Mouse (Mus musculus) CD4-positive helper T cell, adult 2 months (primary cell): ENCODE data around the gene Sh2d3c.

ENCODE experiments used
- DNase-seq: peaks from one replicate; pipeline ENCODE4 v3.0.0-alpha.2; 2012; ENCODE audit warnings: low read depth, missing footprints, low spot score

Gene Sh2d3c

DNA sequence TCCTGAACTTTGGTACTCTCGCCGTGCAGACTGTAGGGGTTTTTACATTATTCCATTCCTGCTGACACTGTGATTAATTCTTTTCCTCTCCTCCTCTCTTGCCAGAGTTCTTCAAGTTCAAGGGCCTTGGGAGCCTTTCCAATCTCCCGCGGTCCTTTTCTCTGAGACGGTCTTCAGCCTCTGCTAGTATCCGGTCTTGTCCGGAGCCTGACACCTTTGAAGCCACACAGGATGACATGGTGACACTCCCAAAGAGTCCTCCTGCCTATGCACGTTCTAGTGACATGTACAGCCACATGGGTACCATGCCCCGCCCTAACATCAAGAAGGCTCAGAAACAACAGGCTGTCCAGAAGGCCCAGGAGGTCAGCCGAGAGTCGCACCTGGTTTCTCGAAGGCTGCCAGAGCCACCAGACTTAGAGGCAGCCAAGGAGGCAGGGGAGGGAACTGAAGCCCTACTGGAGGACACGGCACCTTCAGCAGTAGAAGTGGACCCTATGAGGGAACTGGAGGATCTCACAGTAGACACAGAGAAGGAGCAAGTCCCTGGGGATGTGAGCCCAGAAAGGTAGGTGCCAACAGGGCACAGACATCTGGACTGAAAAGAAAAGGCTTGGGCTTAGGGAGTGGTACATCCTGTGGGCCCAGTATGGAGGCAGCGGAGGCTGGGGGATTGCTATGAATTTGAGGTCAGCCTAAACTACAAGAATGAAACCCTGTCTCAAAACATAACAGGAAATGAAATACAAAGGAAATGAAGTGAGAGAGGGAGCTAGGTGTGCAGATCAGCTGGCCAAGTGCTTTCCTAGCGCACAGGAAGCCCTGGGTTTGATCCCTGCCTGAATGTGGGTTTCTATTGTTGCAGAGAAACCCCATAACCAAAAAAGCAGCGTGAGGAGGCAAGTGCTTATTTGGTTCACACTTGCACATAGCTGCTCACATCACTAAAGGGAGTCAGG lies 4.3 kb downstream of the Sh2d3c start:
- peak; percentile 87 for DNase-seq

DNA sequence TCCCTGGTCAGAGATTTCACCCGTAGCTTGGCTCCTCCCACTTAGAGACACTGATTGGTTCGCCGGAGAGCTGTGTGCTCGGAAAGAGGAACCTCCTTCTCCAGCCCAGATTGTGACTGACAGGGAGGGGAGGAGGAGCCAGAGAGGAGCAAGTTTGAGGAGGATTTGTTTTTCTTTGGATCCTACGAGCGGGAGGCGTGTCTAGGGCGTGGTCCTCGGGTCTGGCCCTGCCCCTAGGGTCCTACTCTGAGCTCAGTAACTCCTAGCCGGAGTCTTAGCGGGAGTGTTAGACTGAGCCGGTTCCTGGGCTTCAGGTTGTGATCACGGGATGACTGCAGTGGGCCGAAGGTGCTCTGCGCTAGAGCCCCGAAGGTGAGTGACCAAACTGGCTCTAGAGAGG lies 6.6 kb downstream of the Sh2d3c start:
- DNase-seq, result peak; percentile 78

- no peak for DNase-seq
Observed at GRCm38 (mm10) chr2:32728463-32728862, 7.6 kb downstream of the Sh2d3c start.

GRCm38 (mm10) chr2:32729547-32729946 lies 8.7 kb downstream of the Sh2d3c start:
- DNase-seq, result no peak

DNA sequence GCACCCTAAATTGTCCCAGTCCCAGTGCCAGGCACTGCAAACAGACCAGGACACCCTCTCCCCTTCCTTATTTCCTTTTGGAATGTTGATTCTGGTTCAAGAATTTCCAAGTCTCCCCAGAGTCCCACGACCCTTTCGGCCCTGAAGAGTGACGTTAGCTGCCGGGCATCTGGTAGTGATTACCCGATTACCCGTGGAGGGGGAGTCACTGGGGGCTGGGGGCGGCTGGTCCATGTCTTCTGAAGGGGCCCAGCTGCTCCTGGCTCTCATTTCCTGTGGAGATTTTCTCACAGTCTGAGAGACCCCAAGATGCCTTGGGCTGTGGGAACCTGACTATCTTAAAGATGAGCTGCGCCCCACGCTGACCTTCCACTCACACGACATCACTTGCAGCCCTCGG lies 10.0 kb downstream of the Sh2d3c start:
- no peak for DNase-seq

GRCm38 (mm10) chr2:32731911-32732310 lies 11.1 kb downstream of the Sh2d3c start:
- DNase-seq, result no peak

- DNase-seq, result no peak
Observed at GRCm38 (mm10) chr2:32732695-32733094, 11.8 kb downstream of the Sh2d3c start.

GRCm38 (mm10) chr2:32734480-32734879 lies 13.6 kb downstream of the Sh2d3c start:
- DNase-seq, result no peak

- no peak for DNase-seq
Observed at GRCm38 (mm10) chr2:32734933-32735332, 14.1 kb downstream of the Sh2d3c start.

DNA sequence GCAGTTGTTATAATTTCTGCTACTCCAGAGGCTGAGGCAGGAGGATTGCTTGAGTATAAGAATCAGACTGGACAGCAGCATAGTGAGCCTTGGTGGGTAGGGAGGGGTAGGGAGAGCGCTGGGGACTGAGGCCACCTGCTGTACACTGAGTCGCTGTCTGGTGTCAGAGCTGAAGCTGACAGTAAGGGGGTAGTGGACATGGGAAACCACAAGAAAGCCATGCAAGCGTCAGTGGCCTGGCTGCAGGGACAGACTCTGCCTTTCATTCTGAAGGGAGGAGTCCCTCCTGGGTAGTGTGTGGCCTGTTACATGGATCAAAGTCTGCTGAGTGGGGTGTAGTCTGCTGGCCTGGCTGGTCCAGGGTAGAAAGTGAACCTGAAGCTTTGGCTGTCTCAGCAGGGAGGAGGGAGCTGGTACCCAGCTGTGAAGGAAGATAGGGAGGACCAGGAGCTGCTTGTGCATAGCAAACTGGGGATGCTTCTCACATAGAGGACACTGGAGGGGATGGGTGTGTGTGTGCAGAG lies 15.5 kb downstream of the Sh2d3c start:
- DNase-seq, result no peak

DNA sequence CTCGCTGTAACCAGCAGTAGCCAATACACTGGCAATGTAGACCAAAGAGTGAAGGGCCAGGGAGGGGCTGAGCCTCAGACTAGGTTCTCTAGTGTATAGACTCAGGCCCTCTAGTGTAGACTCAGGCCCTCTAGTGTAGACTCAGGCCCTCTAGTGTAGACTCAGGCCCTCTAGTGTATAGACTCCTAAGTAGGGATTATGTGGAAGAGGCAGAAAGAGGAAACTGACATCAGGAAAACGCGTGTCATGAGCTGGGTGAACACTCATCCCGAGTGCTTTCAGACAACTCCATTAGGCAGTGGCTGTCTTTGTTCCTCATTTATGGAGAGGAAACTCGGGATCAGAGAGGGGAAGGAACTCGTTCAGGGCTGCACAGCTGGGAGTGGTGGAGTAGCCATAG lies 16.2 kb downstream of the Sh2d3c start:
- DNase-seq, result no peak

GRCm38 (mm10) chr2:32739311-32739710 lies 18.5 kb downstream of the Sh2d3c start:
- no peak for DNase-seq

GRCm38 (mm10) chr2:32740916-32741272 lies 20.0 kb downstream of the Sh2d3c start, which contains the start of gene 6330409D20Rik:
Gene 6330409D20Rik, minus strand, starts transcription at chr2:32741016.
- DNase-seq, result no peak

- DNase-seq, result no peak
Observed at GRCm38 (mm10) chr2:32741273-32742172, 20.7 kb downstream of the Sh2d3c start.

- no peak for DNase-seq
Observed at GRCm38 (mm10) chr2:32742173-32742531, 21.3 kb downstream of the Sh2d3c start.

DNA sequence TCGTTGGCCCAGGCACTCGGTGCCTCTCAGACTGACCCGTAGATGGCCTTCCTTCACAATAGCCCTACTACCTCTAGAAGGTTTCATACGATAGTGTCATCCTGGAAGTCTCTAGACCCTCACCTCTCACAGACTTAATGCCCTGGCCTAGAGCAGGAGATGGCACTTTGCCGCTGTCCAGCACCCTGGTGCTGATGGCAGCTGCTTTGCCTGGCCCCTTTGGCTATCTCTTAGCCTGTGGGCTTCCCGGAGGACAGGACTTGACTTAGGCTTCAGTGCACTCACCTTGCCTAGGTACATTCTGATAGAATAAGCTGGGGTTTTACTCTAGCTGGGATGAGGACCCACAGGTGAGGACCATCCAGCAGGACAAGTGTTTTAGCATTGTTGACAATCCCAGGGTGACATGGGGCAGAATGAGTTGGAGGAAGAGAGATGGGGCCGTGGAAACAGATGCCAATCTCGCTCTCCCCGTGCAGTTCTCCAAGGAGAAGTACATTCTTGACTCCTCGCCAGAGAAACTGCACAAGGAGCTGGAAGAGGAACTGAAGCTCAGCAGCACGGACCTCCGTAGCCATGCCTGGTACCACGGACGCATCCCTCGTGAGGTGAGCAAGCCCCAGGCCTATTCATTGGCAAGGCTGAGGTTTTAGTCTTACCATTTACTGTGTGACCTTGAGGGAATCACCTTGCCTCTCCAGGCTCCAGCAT lies 23.6 kb downstream of the Sh2d3c start:
- no peak for DNase-seq

GRCm38 (mm10) chr2:32749082-32749481 lies 28.2 kb downstream of the Sh2d3c start:
- DNase-seq, result no peak

- DNase-seq, result no peak
Observed at GRCm38 (mm10) chr2:32750199-32750598, 29.3 kb downstream of the Sh2d3c start.

- no peak for DNase-seq
Observed at GRCm38 (mm10) chr2:32750887-32751664, 30.2 kb downstream of the Sh2d3c start.

DNA sequence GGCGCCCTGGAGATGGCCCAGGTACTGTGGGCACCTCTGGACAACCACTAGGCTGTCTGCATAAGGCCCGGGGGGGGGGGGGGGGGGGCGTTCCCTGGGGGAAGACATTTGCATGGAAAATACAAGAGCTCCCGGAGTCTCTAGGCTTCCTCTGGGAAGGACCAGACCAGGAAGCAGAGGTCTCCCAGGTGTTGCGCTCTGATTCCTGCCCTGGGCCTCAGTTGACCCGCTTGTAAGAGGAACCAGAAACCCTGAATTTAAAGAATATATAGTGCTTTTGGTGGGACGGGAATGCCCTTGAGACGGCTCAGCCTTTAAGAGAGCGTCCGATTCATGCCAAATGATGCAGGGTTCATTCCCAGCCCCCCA lies 30.8 kb downstream of the Sh2d3c start:
- no peak for DNase-seq

- no peak for DNase-seq
Observed at GRCm38 (mm10) chr2:32752181-32752580, 31.3 kb downstream of the Sh2d3c start.
